Mouse (Mus musculus) embryonic facial prominence, embryonic 14.5 days (tissue): ENCODE measurements at regions not wholly inside any gene's neighbourhood (a gene's known extent, or its start where the extent isn't known, plus 50 kb on each side); places are given as distances from the start of the nearest gene placed in this dataset.
"Not testable (repeated sequence)": the region's sequence is repeated elsewhere in the genome, so short reads cannot be mapped to it uniquely, and the experiment has no call there.

Source experiments
- ATAC-seq: fragments of 200-750 bp; cut with Nextera tagmentation; 2 replicates; pipeline ENCODE4 v1.8.0; 2017; ENCODE audit warnings: low read depth, moderate number of reproducible peaks, moderate TSS enrichment
- DNase-seq: peaks from one replicate; pipeline ENCODE4 v3.0.0-alpha.2; 2015; ENCODE audit warnings: low spot score
- H3K27ac ChIP-seq: fragments of 300-500 bp; sonication (generic); replicated peaks from 2 replicates; pipeline ENCODE4 v1.5.1; 2014; ENCODE audit warnings: low read depth, mild to moderate bottlenecking, low read length, moderate library complexity
- H3K27me3 ChIP-seq: fragments of 300-500 bp; sonication (generic); replicated peaks from 2 replicates; pipeline ENCODE4 v1.6.1; 2014; ENCODE audit warnings: low read length; ENCODE audit not compliant: control insufficient read depth, insufficient read depth
- H3K36me3 ChIP-seq: fragments of 300-500 bp; sonication (generic); 2 replicates; pipeline ENCODE4 v1.6.1; 2014; ENCODE audit warnings: low read length, mixed read lengths; ENCODE audit not compliant: control insufficient read depth, insufficient read depth
- H3K4me1 ChIP-seq: fragments of 300-500 bp; sonication (generic); 2 replicates; pipeline ENCODE4 v1.6.1; 2014; ENCODE audit warnings: antibody characterized with exemption, low read length; ENCODE audit not compliant: control insufficient read depth, insufficient read depth
- H3K4me2 ChIP-seq: fragments of 300-500 bp; sonication (generic); 2 replicates; pipeline ENCODE4 v1.6.1; 2014; ENCODE audit warnings: low read depth, mild to moderate bottlenecking, low read length, moderate library complexity, mixed read lengths
- H3K4me3 ChIP-seq: fragments of 300-500 bp; sonication (generic); 2 replicates; pipeline ENCODE4 v1.5.1; 2014; ENCODE audit warnings: low read depth, mild to moderate bottlenecking, low read length
- H3K9ac ChIP-seq: fragments of 300-500 bp; sonication (generic); 2 replicates; pipeline ENCODE4 v1.6.1; 2014; ENCODE audit warnings: low read depth, mild to moderate bottlenecking, low read length, moderate library complexity, mixed read lengths
- H3K9me3 ChIP-seq: fragments of 300-500 bp; sonication (generic); 2 replicates; pipeline ENCODE4 v1.6.1; 2016; ENCODE audit warnings: low read length; ENCODE audit not compliant: control insufficient read depth
- WGBS: fragments of 180-500 bp; shearing (Covaris S2); extraction: QIAGEN DNeasy Blood & Tissue Kit; methylation state at CpG from one replicate; pipeline ENCODE4 v1.1.7; 2014; 5-methylcytosine and 5-hydroxymethylcytosine counted together

GRCm38 (mm10) chr3:6004423-6004822 lies 253.8 kb downstream of the Gm8797 start:
- Histone ChIP-seq H3K4me1 (0 out of 2 replicates have a peak, but pooled peaks cover 3% of the 10 kb centered on the region), H3K9ac (no peak overlapping the region), H3K36me3 (no peaks in the 10 kb centered on the region), H3K27me3 (no peaks in the 10 kb centered on the region), H3K4me3 (no peak overlapping the region), H3K9me3 (no peaks in the 10 kb centered on the region), H3K27ac (no peak overlapping the region), H3K4me2 (no peak overlapping the region)
- WGBS = 87% methylated on average over 1 of the region's 1 CpGs
- ATAC-seq = no peak
- no peak for DNase-seq

DNA sequence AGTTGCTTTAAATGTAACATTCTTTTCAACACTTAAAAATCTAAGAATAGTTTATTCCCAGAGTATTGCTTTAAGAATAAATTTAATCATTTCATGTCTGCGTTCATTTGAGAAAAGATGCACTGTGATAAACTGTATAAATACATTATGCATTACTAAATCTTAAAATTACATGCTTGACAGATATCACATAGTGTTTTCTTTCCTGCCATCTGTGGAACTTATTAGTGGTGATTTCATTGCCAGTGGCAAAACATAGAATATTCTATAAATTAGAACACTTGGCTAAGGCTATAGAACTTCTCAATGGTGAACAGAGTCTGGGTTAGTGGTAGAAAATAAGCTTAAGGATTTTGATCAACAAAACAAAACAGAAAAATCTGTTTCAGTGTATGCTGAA lies 268.1 kb downstream of the Gm8797 start:
- Histone ChIP-seq H3K4me1 (no peaks in the 10 kb centered on the region), H3K4me3 (no peak overlapping the region), H3K9ac (no peak overlapping the region), H3K36me3 (no peaks in the 10 kb centered on the region), H3K27ac (no peak overlapping the region), H3K27me3 (no peaks in the 10 kb centered on the region), H3K9me3 (no peaks in the 10 kb centered on the region), H3K4me2 (no peak overlapping the region)
- no peak for ATAC-seq
- WGBS = 51% methylated on average over 1 of the region's 1 CpGs
- DNase-seq = no peak

DNA sequence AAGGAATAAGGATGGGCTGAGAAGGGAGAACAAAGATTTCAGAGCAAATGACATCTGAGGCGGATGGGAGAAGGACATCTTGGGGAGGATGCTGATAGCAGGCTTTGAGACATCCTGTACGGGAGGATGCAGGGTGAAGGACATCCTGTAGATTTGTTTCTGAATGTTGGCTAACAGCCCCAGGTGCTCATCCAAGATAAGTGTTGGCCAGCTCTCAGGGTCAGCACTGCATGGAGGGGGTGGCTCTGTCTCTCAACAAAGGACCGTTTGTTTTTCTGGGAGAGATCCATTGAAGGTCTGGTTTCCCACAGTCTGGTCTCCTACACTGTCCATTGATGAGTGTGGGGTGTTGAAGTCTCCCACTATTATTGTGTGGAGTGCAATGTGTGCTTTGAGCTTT lies 290.7 kb downstream of the Gm8797 start:
- H3K36me3 ChIP-seq, H3K9ac ChIP-seq, H3K27me3 ChIP-seq, H3K4me2 ChIP-seq, H3K4me1 ChIP-seq, DNase-seq, ATAC-seq, H3K4me3 ChIP-seq, H3K27ac ChIP-seq, H3K9me3 ChIP-seq: not testable (repeated sequence)
- WGBS = 69% methylated on average over 3 of the region's 3 CpGs

DNA sequence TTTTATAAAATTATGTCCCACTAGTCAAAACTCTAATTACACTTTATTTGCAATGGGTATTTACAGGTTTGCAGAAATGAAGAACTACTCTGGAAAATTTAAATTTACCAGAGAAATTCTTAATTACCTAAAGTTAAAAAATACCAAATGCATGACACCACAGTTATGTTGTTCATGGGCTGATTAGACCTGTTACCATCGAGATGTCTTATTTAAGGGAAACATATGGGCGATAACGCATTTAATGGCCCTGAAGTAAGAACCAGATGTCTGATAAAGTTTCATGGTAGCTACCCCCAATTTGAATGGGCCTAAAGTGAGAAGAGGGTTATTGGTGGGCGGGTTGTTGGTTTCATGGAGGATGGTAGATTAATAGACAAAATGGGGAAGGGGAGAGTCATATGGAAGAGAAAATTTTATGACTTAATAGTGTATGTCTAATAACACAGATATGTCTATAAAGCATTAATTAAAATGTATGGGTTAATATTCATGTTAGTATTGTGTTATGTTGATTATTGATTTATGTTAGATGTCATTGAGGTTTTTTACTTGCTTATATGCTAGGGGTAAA lies 299.0 kb downstream of the Gm8797 start:
- no peak overlapping the region for H3K9ac ChIP-seq
- H3K4me1 ChIP-seq = no peaks in the 10 kb centered on the region
- ATAC-seq (no peak), DNase-seq (no peak)
- no peaks in the 10 kb centered on the region for H3K36me3 ChIP-seq
- WGBS = 85% methylated on average over 4 of the region's 4 CpGs
- no peak overlapping the region for H3K27ac ChIP-seq
- no peaks in the 10 kb centered on the region for H3K9me3 ChIP-seq
- no peak overlapping the region for H3K4me3 ChIP-seq
- H3K27me3 ChIP-seq = no peaks in the 10 kb centered on the region
- no peak overlapping the region for H3K4me2 ChIP-seq

DNA sequence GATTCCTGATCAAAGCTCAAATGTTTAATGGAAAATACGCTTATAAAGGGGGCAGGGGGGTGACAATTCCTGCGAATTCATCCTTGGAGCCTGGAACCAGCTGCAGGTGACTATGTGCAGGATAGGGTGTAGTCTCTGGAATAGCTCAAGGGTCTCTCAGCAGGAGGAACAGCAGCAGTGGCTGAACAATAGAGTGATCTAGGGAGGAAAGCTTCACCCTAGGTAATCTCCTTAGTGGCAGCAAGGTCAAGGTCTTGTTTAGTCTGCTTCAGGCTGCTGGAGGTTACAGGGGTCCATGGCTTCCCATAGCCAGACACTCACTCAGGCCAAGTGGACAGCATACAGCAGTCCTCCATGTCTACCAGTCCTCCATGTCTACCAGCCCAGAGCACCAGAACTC lies 301.3 kb downstream of the Gm8797 start:
- Histone ChIP-seq H3K4me1 (no peaks in the 10 kb centered on the region), H3K36me3 (no peaks in the 10 kb centered on the region), H3K9me3 (no peaks in the 10 kb centered on the region), H3K4me3 (no peak overlapping the region), H3K4me2 (no peak overlapping the region), H3K27me3 (no peaks in the 10 kb centered on the region), H3K9ac (no peak overlapping the region), H3K27ac (no peak overlapping the region)
- 84% methylated on average over 2 of the region's 2 CpGs for WGBS
- DNase-seq (no peak), ATAC-seq (no peak)

DNA sequence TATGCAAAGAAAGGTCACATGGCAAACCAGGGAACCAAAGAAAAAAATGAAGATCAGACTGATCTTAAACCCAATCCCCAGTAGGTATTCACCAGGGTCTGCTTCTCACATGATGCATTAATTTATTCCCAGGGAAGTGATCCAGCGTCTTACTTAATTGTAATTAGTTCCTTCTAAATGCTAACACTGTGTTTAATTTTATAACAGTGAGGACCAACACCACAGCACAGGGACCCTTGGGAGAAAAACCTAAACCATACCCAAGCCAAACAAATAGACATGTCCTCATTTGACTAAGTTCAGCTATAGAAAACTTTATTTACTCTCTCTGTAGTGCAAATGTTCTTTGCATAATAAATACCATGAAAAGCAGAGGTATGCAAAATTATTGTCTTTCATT lies 333.2 kb downstream of the Gm8797 start:
- Histone ChIP-seq H3K27ac (no peak overlapping the region), H3K4me2 (no peak overlapping the region), H3K9ac (no peak overlapping the region), H3K9me3 (0 out of 2 replicates have a peak, but pooled peaks cover 4% of the 10 kb centered on the region), H3K36me3 (no peaks in the 10 kb centered on the region), H3K4me3 (no peak overlapping the region), H3K4me1 (no peaks in the 10 kb centered on the region), H3K27me3 (no peaks in the 10 kb centered on the region)
- 35% methylated on average over 1 of the region's 1 CpGs for WGBS
- peak; percentile 62; the same call in 1 of the 2 replicates for ATAC-seq
- peak; percentile 19 for DNase-seq

DNA sequence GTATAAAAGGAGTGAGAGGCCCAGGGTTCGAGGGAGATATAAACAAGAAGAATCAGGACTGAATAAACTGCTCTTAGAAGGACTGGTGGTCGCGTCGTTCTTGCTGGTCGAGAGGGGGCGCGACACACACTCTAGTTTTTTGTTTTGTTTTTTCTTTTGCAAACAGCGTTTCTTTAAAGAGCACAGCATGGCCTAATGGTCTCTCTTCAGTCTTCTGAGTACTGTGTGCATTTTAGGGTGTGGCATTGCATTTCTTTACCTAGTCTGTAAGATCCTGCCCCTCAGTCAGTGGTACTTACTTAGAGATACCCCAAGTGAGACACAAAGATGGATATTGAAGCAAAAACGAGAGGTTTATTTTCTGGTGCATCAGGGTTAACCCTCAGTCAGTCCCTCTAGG lies 336.7 kb downstream of the Gm8797 start:
- Histone ChIP-seq H3K4me1 (no peaks in the 10 kb centered on the region), H3K27me3 (no peaks in the 10 kb centered on the region), H3K4me2 (no peak overlapping the region), H3K9me3 (0 out of 2 replicates have a peak, but pooled peaks cover 4% of the 10 kb centered on the region), H3K27ac (no peak overlapping the region), H3K9ac (no peak overlapping the region), H3K36me3 (no peaks in the 10 kb centered on the region), H3K4me3 (no peak overlapping the region)
- ATAC-seq (no peak), DNase-seq (no peak)
- WGBS = 79% methylated on average over 9 of the region's 9 CpGs

DNA sequence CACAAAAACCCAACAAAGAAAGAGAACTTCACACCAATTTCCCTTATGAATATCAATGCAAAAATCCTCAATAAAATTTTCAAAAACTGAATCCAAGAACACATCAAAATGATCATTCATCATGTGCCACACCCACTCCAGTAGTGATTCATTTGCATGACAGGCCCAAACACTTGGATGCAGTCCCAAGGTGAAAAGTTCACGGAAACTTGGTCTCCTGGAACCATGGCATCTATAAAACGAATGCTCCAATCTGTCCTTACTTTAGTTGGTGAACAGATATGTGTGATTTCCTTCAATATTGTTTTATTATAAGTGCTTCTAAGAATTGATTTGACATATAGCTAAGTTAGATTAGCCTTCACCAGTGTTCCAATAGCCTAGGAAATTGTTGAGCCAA lies 343.3 kb downstream of the Gm8797 start:
- WGBS = 80% methylated on average over 2 of the region's 2 CpGs

DNA sequence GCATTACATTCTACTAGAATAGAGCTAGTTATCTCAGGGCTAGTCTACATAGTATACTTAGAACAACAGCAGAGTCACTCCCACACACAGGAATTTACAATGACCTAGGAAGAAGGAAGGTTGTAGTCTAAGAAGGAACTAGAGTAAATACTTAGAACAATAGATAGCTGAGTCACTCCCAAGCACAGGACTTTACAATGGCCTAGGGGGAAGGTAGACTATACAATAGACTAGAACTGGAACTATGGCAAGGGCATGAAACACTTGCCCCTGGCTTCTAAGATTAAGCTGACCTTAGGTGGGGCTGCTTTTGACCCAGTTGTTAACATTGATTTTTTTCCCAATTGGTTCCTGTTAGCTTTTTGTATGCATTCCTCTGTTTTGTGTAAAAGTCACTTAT lies 343.8 kb downstream of the Gm8797 start:
- not testable (repeated sequence) for H3K4me1 ChIP-seq, DNase-seq, H3K27ac ChIP-seq, H3K9ac ChIP-seq, H3K4me3 ChIP-seq, ATAC-seq, H3K4me2 ChIP-seq, H3K36me3 ChIP-seq, H3K9me3 ChIP-seq, H3K27me3 ChIP-seq

More for the DNA sequence above, 343.3 kb downstream of the Gm8797 start:
- H3K9ac ChIP-seq = no peak overlapping the region
- H3K36me3 ChIP-seq = no peaks in the 10 kb centered on the region
- no peak overlapping the region for H3K27ac ChIP-seq
- no peak overlapping the region for H3K4me2 ChIP-seq
- H3K4me1 ChIP-seq = no peaks in the 10 kb centered on the region
- ATAC-seq = no peak
- H3K9me3 ChIP-seq = no peaks in the 10 kb centered on the region
- DNase-seq = no peak
- no peak overlapping the region for H3K4me3 ChIP-seq
- no peaks in the 10 kb centered on the region for H3K27me3 ChIP-seq
